Mouse (Mus musculus): ENCODE data around the gene Hist1h3e.
A peak's percentile ranks its signal among the peaks of the same experiment; 100 is the strongest.

- TF ChIP-seq GATA1 (IDR thresholded peaks at IDR 0.05; ENCODE audit: low read length) (peak; percentile 67), TAL1 (IDR thresholded peaks at IDR 0.05; ENCODE audit: low read length) (no peak)
Measured at GRCm38 (mm10) chr13:23546694-23547093, 15.5 kb downstream of the Hist1h3e start.
